Mouse (Mus musculus) heart, embryonic 11.5 days (tissue): ENCODE results near the gene Egln2. TPM values are rescaled to one million over a fixed set of nuclear protein-coding genes. Genes with fewer than 3 reads are reported as not detected.

Experiments used
- ATAC-seq: fragments of 200-750 bp; cut with Nextera tagmentation; replicated peaks from 2 replicates; pipeline ENCODE4 v1.8.0; 2017; ENCODE audit warnings: moderate library complexity; ENCODE audit not compliant: insufficient number of reproducible peaks, low FRiP score, low TSS enrichment
- H3K27ac ChIP-seq: fragments of 300-500 bp; sonication (generic); 2 replicates; pipeline ENCODE4 v1.5.1; 2014; ENCODE audit warnings: mild to moderate bottlenecking, low read depth, low read length
- H3K27me3 ChIP-seq: fragments of 300-500 bp; sonication (generic); 2 replicates; pipeline ENCODE4 v1.6.1; 2014; ENCODE audit warnings: mild to moderate bottlenecking, low read length, mixed read lengths; ENCODE audit not compliant: control insufficient read depth, insufficient read depth
- H3K36me3 ChIP-seq: fragments of 300-500 bp; sonication (generic); 2 replicates; pipeline ENCODE4 v1.6.1; 2014; ENCODE audit warnings: mild to moderate bottlenecking, low read length, moderate library complexity, mixed read lengths; ENCODE audit not compliant: control insufficient read depth, insufficient read depth
- H3K4me1 ChIP-seq: fragments of 300-500 bp; sonication (generic); 2 replicates; pipeline ENCODE4 v1.6.1; 2014; ENCODE audit warnings: low read length; ENCODE audit not compliant: control insufficient read depth, insufficient read depth
- H3K4me2 ChIP-seq: fragments of 300-500 bp; sonication (generic); 2 replicates; pipeline ENCODE4 v1.6.1; 2014; ENCODE audit warnings: mild to moderate bottlenecking, moderate library complexity
- H3K4me3 ChIP-seq: fragments of 300-500 bp; sonication (generic); 2 replicates; pipeline ENCODE4 v1.5.1; 2014; ENCODE audit warnings: low read depth, low read length
- H3K9ac ChIP-seq: fragments of 300-500 bp; sonication (generic); 2 replicates; pipeline ENCODE4 v1.6.1; 2014; ENCODE audit warnings: mild to moderate bottlenecking, low read depth, low read length, moderate library complexity
- H3K9me3 ChIP-seq: fragments of 300-500 bp; sonication (generic); replicated peaks from 2 replicates; pipeline ENCODE4 v1.6.1; 2016; ENCODE audit warnings: low read length; ENCODE audit not compliant: control insufficient read depth
- WGBS: fragments of 180-500 bp; shearing (Covaris S2); extraction: QIAGEN DNeasy Blood & Tissue Kit; methylation state at CpG from one replicate; pipeline ENCODE4 v1.1.7; 2014; ENCODE audit not compliant: insufficient replicate concordance; 5-methylcytosine and 5-hydroxymethylcytosine counted together
- polyA plus RNA-seq: library from polyadenylated mRNA; unstranded; fragments of >200 nt; fragmentation: Nextera tagmentation; extraction: Ambion mirVana; gene quantifications from 2 replicates; pipeline ENCODE4 v1.2.1, GENCODE M21; 2014

The Egln2 gene
- polyA plus RNA-seq, 1 experiment from 2014 or later = 27.4 TPM

GRCm38 (mm10) chr7:27179217-27179918 is 12.8 kb upstream of the Egln2 start:
- H3K9ac ChIP-seq = no peak overlapping the region
- H3K4me3 ChIP-seq = peak overlapping the region; percentile 81
- ATAC-seq = no peak
- peak overlapping the region; percentile 67 for H3K4me2 ChIP-seq
- 42% methylated on average over 16 of the region's 16 CpGs for WGBS
- H3K27ac ChIP-seq = peak overlapping the region; percentile 69
- peaks cover 3% of the 10 kb centered on the region; the same call in 1 of the 2 replicates for H3K36me3 ChIP-seq
- H3K9me3 ChIP-seq = no peaks in the 10 kb centered on the region
- H3K4me1 ChIP-seq = peaks cover 5% of the 10 kb centered on the region; the same call in 1 of the 2 replicates
- H3K27me3 ChIP-seq = no peaks in the 10 kb centered on the region

GRCm38 (mm10) chr7:27178324-27179216 is 12.0 kb upstream of the Egln2 start, which contains the start of gene Rab4b:
Gene Rab4b (minus strand): TSS chr7:27178896.
- no peaks in the 10 kb centered on the region for H3K9me3 ChIP-seq
- H3K9ac ChIP-seq = peak within 1 kb of the TSS; percentile 71
- H3K4me3 ChIP-seq = peak within 1 kb of the TSS; percentile 81
- peak; percentile 98 for ATAC-seq
- H3K27me3 ChIP-seq = no peaks in the 10 kb centered on the region
- under 1% methylated on average over 53 of the region's 53 CpGs for WGBS
- H3K4me1 ChIP-seq = peaks cover 5% of the 10 kb centered on the region; the same call in 1 of the 2 replicates
- peaks cover 8% of the 10 kb centered on the region; the same call in 1 of the 2 replicates for H3K36me3 ChIP-seq
- H3K4me2 ChIP-seq = peak within 1 kb of the TSS; percentile 67
- peak within 1 kb of the TSS; percentile 94 for H3K27ac ChIP-seq

GRCm38 (mm10) chr7:27177942-27178323 is 11.3 kb upstream of the Egln2 start:
- peak; percentile 9 for ATAC-seq
- no peaks in the 10 kb centered on the region for H3K9me3 ChIP-seq
- H3K27ac ChIP-seq = peak overlapping the region; percentile 94
- peak overlapping the region; percentile 81 for H3K4me3 ChIP-seq
- H3K9ac ChIP-seq = peak overlapping the region; percentile 71
- 18% methylated on average over 4 of the region's 4 CpGs for WGBS
- H3K27me3 ChIP-seq = no peaks in the 10 kb centered on the region
- peaks cover 10% of the 10 kb centered on the region; the same call in 1 of the 2 replicates for H3K36me3 ChIP-seq
- H3K4me1 ChIP-seq = peaks cover 5% of the 10 kb centered on the region; the same call in 1 of the 2 replicates
- peak overlapping the region; percentile 64 for H3K4me2 ChIP-seq

- H3K4me2 ChIP-seq = no peak overlapping the region
- H3K9ac ChIP-seq = no peak overlapping the region
- H3K4me3 ChIP-seq = no peak overlapping the region
- peaks cover 12% of the 10 kb centered on the region; the same call in 1 of the 2 replicates for H3K36me3 ChIP-seq
- H3K9me3 ChIP-seq = no peaks in the 10 kb centered on the region
- no peak overlapping the region for H3K27ac ChIP-seq
- peaks cover 5% of the 10 kb centered on the region; the same call in 1 of the 2 replicates for H3K4me1 ChIP-seq
- WGBS = 92% methylated on average over 7 of the region's 7 CpGs
- H3K27me3 ChIP-seq = no peaks in the 10 kb centered on the region
- no peak for ATAC-seq
Measured at GRCm38 (mm10) chr7:27174896-27175295, 8.3 kb upstream of the Egln2 start.

GRCm38 (mm10) chr7:27174496-27174895 is 7.9 kb upstream of the Egln2 start:
- Histone ChIP-seq H3K27ac (no peak overlapping the region), H3K9me3 (no peaks in the 10 kb centered on the region), H3K4me3 (no peak overlapping the region), H3K9ac (no peak overlapping the region), H3K4me1 (peaks cover 5% of the 10 kb centered on the region; the same call in 1 of the 2 replicates), H3K36me3 (peaks cover 12% of the 10 kb centered on the region; the same call in 1 of the 2 replicates), H3K4me2 (no peak overlapping the region), H3K27me3 (no peaks in the 10 kb centered on the region)
- no peak for ATAC-seq
- WGBS = 88% methylated on average over 15 of the region's 15 CpGs

GRCm38 (mm10) chr7:27170981-27171380 is 4.4 kb upstream of the Egln2 start:
- no peak overlapping the region for H3K4me3 ChIP-seq
- no peaks in the 10 kb centered on the region for H3K4me1 ChIP-seq
- H3K36me3 ChIP-seq = peaks cover 12% of the 10 kb centered on the region; the same call in 1 of the 2 replicates
- H3K27ac ChIP-seq = no peak overlapping the region
- ATAC-seq = no peak
- H3K9ac ChIP-seq = no peak overlapping the region
- no peaks in the 10 kb centered on the region for H3K27me3 ChIP-seq
- WGBS = 81% methylated on average over 3 of the region's 3 CpGs
- H3K9me3 ChIP-seq = no peaks in the 10 kb centered on the region
- no peak overlapping the region for H3K4me2 ChIP-seq

GRCm38 (mm10) chr7:27168371-27168770 is 1.8 kb upstream of the Egln2 start:
- no peak overlapping the region for H3K27ac ChIP-seq
- no peak for ATAC-seq
- H3K4me1 ChIP-seq = peaks cover 23% of the 10 kb centered on the region
- H3K4me3 ChIP-seq = no peak overlapping the region
- no peak overlapping the region for H3K4me2 ChIP-seq
- H3K27me3 ChIP-seq = no peaks in the 10 kb centered on the region
- H3K9ac ChIP-seq = no peak overlapping the region
- no peaks in the 10 kb centered on the region for H3K9me3 ChIP-seq
- peaks cover 12% of the 10 kb centered on the region; the same call in 1 of the 2 replicates for H3K36me3 ChIP-seq
- 92% methylated on average over 5 of the region's 5 CpGs for WGBS

GRCm38 (mm10) chr7:27167475-27168094 is 983 bp upstream of the Egln2 start:
- Histone ChIP-seq H3K27ac (peak overlapping the region; percentile 98), H3K9ac (peak overlapping the region; percentile 75), H3K36me3 (peaks cover 7% of the 10 kb centered on the region; the same call in 1 of the 2 replicates), H3K27me3 (no peaks in the 10 kb centered on the region), H3K4me3 (peak overlapping the region; percentile 78), H3K4me1 (peaks cover 30% of the 10 kb centered on the region), H3K9me3 (no peaks in the 10 kb centered on the region), H3K4me2 (peak overlapping the region; percentile 82)
- 73% methylated on average over 11 of the region's 11 CpGs for WGBS
- ATAC-seq = no peak
